Mouse (Mus musculus): ENCODE data around the gene Uso1. TPM values are rescaled to one million over a fixed set of nuclear protein-coding genes. Genes with fewer than 3 reads are reported as not detected.
"Not testable (repeated sequence)": the region's sequence is repeated elsewhere in the genome, so short reads cannot be mapped to it uniquely, and the experiment has no call there.

Gene Uso1
- polyA plus RNA-seq, 1 experiment from 2014 or later = 36.6 TPM

- Histone ChIP-seq H3K36me3 (peaks cover 33% of the 10 kb centered on the region), H3K27ac (no peak overlapping the region), H3K9me3 (no peaks in the 10 kb centered on the region), H3K27me3 (ENCODE audit: insufficient read depth, poor library complexity, severe bottlenecking) (no peaks in the 10 kb centered on the region), H3K4me3 (no peak overlapping the region), H3K4me1 (replicated peaks) (no peaks in the 10 kb centered on the region)
- 93% methylated on average over 5 of the region's 5 CpGs for WGBS
- DNase-seq (ENCODE audit: low spot score) = no peak
Observed at GRCm38 (mm10) chr5:92149330-92149982, 11.7 kb downstream of the Uso1 start.

DNA sequence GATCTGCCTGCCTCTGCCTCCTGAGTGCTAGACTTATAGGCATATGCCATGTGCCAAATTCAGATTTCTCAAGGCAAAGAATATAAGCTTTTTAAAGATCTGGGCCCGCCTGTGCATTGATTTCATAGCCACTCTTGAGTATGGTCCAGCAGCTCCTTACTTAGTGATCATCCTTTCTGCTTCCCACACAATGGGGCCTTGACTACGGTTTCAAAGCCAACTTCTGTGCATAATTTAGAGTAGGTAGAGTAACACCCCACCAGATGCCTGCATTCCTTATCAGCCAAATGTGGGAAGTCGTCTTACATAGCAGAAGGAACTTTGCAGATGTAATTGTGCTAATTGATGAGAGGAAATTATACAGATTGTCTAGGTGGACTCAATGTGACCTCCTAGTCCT lies 17.1 kb downstream of the Uso1 start:
- WGBS = 92% methylated on average over 3 of the region's 3 CpGs
- Histone ChIP-seq H3K27ac (no peak overlapping the region), H3K9me3 (no peaks in the 10 kb centered on the region), H3K36me3 (peaks cover 54% of the 10 kb centered on the region), H3K4me1 (replicated peaks) (no peaks in the 10 kb centered on the region), H3K27me3 (ENCODE audit: insufficient read depth, poor library complexity, severe bottlenecking) (no peaks in the 10 kb centered on the region), H3K4me3 (no peak overlapping the region)
- no peak for DNase-seq (ENCODE audit: low spot score)

GRCm38 (mm10) chr5:92165976-92166375 lies 28.2 kb downstream of the Uso1 start:
- Histone ChIP-seq H3K36me3 (peaks cover 50% of the 10 kb centered on the region), H3K27ac (no peak overlapping the region)
- 94% methylated on average over 6 of the region's 6 CpGs for WGBS

GRCm38 (mm10) chr5:92183071-92183830 lies 45.5 kb downstream of the Uso1 start:
- DNase-seq (ENCODE audit: low spot score) = no peak
- whole genome bisulfite sequencing = 87% methylated on average over 8 of the region's 8 CpGs
- Histone ChIP-seq H3K9me3 (peaks cover 1% of the 10 kb centered on the region; the same call in 1 of the 2 replicates), H3K4me1 (replicated peaks) (no peaks in the 10 kb centered on the region), H3K27me3 (ENCODE audit: insufficient read depth, poor library complexity, severe bottlenecking) (no peaks in the 10 kb centered on the region), H3K4me3 (no peak overlapping the region), H3K36me3 (peaks cover 75% of the 10 kb centered on the region), H3K27ac (no peak overlapping the region)

More at GRCm38 (mm10) chr5:92165976-92166375, 28.2 kb downstream of the Uso1 start:
- no peak for DNase-seq (ENCODE audit: low spot score)
- Histone ChIP-seq H3K27me3 (ENCODE audit: insufficient read depth, poor library complexity, severe bottlenecking) (no peaks in the 10 kb centered on the region), H3K4me1 (replicated peaks) (no peaks in the 10 kb centered on the region), H3K9me3 (no peaks in the 10 kb centered on the region), H3K4me3 (no peak overlapping the region)

DNA sequence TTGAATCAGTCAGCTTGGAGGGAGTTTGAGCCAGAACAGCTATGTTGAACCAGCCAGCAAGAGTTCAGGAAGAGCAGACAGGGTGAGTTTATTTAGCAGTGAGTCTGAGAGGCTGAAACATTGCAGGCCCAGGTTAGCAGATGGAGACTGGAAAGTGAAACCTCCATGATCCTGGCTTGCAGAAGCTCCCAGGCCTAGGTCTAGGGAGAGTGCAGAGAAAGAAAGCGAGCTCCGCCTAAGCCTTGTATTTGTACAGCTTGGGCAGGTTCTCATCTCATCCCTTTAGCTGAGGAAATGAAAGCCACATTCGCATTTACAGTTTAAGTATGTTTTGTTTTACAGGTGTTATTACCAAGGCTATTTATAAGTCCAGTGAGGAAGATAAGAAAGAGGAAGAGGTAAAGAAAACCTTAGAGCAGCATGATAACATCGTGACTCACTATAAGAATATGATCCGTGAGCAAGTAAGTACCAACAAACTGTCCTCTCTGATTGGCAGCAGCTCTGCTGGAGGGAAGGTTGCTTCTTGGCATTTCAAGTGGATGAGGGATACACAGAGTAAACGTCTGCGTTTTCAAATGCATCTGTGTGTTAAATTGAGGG lies 51.2 kb downstream of the Uso1 start:
- Histone ChIP-seq H3K36me3 (peaks cover 81% of the 10 kb centered on the region), H3K4me3 (no peak overlapping the region), H3K27me3 (ENCODE audit: insufficient read depth, poor library complexity, severe bottlenecking) (no peaks in the 10 kb centered on the region), H3K9me3 (peaks cover 7% of the 10 kb centered on the region; the same call in 1 of the 2 replicates), H3K27ac (no peak overlapping the region), H3K4me1 (replicated peaks) (no peaks in the 10 kb centered on the region)
- DNase-seq (ENCODE audit: low spot score) = no peak
- WGBS = 94% methylated on average over 7 of the region's 7 CpGs

- not testable (repeated sequence) for H3K27me3 ChIP-seq (ENCODE audit: insufficient read depth, poor library complexity, severe bottlenecking); DNase-seq (ENCODE audit: low spot score); H3K4me3 ChIP-seq; H3K27ac ChIP-seq; H3K4me1 ChIP-seq (replicated peaks); H3K9me3 ChIP-seq
- 62% methylated on average over 2 of the region's 2 CpGs for WGBS
- peaks cover 91% of the 10 kb centered on the region for H3K36me3 ChIP-seq
Observed at GRCm38 (mm10) chr5:92195716-92196115, 58.0 kb downstream of the Uso1 start.

DNA sequence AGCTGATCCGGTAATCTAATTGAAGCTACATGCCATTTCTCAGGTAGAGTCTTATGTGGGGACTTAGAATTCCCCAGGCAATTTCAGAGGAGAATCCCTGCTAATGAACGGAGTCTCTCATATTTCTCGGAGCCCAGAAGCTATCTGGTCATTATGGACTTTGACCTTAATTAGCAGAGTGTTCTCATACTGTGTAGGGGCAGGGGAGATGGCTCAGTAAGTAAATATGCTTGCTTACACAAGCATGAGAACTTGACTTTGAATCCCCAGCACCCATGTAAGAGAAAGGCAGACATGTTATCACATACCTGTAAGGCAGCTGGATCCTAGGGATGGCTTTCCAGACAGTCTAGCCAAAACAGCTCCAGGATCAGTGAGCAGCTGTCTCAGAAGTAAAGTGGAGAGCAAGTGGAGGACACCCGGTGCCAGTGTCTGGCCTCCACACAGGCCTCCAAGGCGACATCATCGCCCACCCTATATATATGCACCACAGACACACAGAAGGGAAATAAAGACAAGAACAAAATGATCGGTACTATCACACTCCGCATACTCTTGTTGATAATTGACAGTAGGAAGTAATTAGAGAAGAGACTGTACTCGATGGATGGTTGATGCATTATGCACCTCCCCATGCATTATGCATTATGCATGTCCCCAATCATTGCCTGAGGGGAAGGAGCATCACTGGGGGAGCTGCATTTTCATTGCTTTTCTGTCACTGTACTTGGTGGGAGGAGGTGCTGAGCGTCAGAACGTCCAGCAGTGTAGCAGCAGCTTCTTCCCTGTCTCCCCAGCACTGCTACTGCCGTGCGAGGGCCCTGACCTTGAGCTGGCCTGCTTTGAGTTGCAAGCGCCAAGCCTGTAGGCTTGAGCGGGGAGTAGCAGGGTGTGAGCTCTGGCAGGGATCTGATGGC lies 59.4 kb downstream of the Uso1 start:
- peaks cover 98% of the 10 kb centered on the region for H3K36me3 ChIP-seq
- H3K27ac ChIP-seq = 0 out of 2 replicates have a peak overlapping the region, but pooled peaks have one; percentile 18
- H3K27me3 ChIP-seq (ENCODE audit: insufficient read depth, poor library complexity, severe bottlenecking) = no peaks in the 10 kb centered on the region
- no peaks in the 10 kb centered on the region for H3K9me3 ChIP-seq
- no peak overlapping the region for H3K4me3 ChIP-seq
- DNase-seq (ENCODE audit: low spot score) = no peak
- 88% methylated on average over 15 of the region's 15 CpGs for WGBS
- no peaks in the 10 kb centered on the region for H3K4me1 ChIP-seq (replicated peaks)

GRCm38 (mm10) chr5:92198266-92198665 lies 60.5 kb downstream of the Uso1 start:
- no peak for DNase-seq (ENCODE audit: low spot score)
- Histone ChIP-seq H3K9me3 (no peaks in the 10 kb centered on the region), H3K27me3 (ENCODE audit: insufficient read depth, poor library complexity, severe bottlenecking) (no peaks in the 10 kb centered on the region), H3K36me3 (peaks cover 97% of the 10 kb centered on the region), H3K4me1 (replicated peaks) (no peaks in the 10 kb centered on the region), H3K27ac (no peak overlapping the region), H3K4me3 (no peak overlapping the region)
- 87% methylated on average over 8 of the region's 8 CpGs for WGBS

DNA sequence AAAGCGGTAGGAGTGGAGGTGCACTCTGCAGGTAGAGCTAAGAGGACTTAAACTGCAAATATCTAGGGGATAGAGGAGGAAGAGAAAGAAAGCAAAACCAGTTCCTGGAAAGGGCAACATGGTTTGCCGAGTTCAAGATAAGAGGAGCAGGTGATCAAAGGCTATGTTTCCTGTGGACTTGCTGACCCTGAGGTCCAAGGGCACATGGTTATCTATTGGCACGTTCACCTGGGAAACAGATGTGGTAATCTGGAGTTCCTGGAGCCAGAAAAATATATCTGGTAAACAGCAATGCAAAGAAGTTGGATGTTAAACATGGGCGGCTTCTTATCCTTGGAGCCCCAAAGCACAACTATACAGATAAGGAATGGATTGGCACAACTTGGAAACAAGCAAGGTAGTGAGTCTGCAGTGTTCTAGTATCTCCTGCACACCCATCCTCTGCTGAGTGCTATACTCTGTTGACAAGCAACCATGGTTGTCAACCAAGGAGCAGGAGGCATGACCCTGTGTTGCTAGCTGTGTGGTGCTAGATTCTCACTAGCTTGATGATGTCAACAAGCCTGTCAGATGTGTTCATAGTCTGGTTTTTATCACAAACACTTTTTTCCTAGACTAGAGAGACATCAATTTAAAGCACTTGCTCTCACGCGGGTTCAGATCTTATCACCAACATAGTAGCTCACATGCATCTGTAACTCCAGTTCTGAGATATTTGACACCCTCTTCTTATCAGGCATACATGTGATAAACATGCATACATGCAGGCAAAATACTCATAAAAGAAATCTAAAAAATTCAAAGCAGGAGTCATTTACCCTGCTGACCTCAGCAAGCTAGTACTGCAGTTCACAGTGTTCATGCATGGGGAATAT lies 66.7 kb downstream of the Uso1 start:
- H3K36me3 ChIP-seq = peaks cover 60% of the 10 kb centered on the region
- 94% methylated on average over 6 of the region's 6 CpGs for WGBS
- H3K9me3 ChIP-seq = no peaks in the 10 kb centered on the region
- no peak overlapping the region for H3K4me3 ChIP-seq
- H3K27me3 ChIP-seq (ENCODE audit: insufficient read depth, poor library complexity, severe bottlenecking) = no peaks in the 10 kb centered on the region
- DNase-seq (ENCODE audit: low spot score) = no peak
- no peaks in the 10 kb centered on the region for H3K4me1 ChIP-seq (replicated peaks)
- H3K27ac ChIP-seq = no peak overlapping the region

DNA sequence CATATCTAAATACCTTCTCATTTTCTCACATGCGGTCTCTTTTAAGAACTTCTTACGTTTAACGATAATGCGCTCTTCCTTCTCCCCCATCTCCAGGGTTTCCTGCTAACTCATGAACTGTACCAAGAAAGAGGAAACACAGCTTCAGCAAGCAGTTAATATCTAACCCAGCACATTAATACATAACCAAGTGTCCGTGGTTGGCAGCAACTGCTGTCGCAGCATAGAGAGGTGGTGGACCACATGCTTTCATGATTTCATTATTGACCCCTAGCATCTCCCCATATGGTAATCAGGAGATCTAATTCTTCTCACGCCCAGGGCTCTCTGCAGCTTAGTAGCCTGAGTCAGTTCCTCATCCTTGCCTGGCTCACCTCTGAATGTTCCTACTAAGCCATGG lies 67.4 kb downstream of the Uso1 start:
- WGBS = 94% methylated on average over 7 of the region's 7 CpGs
- Histone ChIP-seq H3K9me3 (no peaks in the 10 kb centered on the region), H3K27me3 (ENCODE audit: insufficient read depth, poor library complexity, severe bottlenecking) (no peaks in the 10 kb centered on the region), H3K27ac (no peak overlapping the region), H3K36me3 (peaks cover 52% of the 10 kb centered on the region), H3K4me3 (no peak overlapping the region), H3K4me1 (replicated peaks) (no peaks in the 10 kb centered on the region)
- DNase-seq (ENCODE audit: low spot score) = no peak

- H3K27me3 ChIP-seq (ENCODE audit: insufficient read depth, poor library complexity, severe bottlenecking) = no peaks in the 10 kb centered on the region
- WGBS = 90% methylated on average over 5 of the region's 5 CpGs
- no peaks in the 10 kb centered on the region for H3K9me3 ChIP-seq
- H3K27ac ChIP-seq = no peak overlapping the region
- H3K4me3 ChIP-seq = no peak overlapping the region
- no peaks in the 10 kb centered on the region for H3K4me1 ChIP-seq (replicated peaks)
- peaks cover 47% of the 10 kb centered on the region for H3K36me3 ChIP-seq
- no peak for DNase-seq (ENCODE audit: low spot score)
Observed at GRCm38 (mm10) chr5:92205706-92206105, 68.0 kb downstream of the Uso1 start.

GRCm38 (mm10) chr5:92206121-92206520 lies 68.4 kb downstream of the Uso1 start:
- Histone ChIP-seq H3K4me3 (no peak overlapping the region), H3K4me1 (replicated peaks) (no peaks in the 10 kb centered on the region), H3K27me3 (ENCODE audit: insufficient read depth, poor library complexity, severe bottlenecking) (no peaks in the 10 kb centered on the region), H3K9me3 (no peaks in the 10 kb centered on the region), H3K27ac (no peak overlapping the region), H3K36me3 (peaks cover 43% of the 10 kb centered on the region)
- WGBS = 91% methylated on average over 6 of the region's 6 CpGs
- no peak for DNase-seq (ENCODE audit: low spot score)

Data from hindbrain, embryonic 10.5 days (tissue).